Mouse (Mus musculus) ES-Bruce4 (cell line): ENCODE results near the gene Itgb7. TPM values are rescaled to one million over a fixed set of nuclear protein-coding genes. Genes with fewer than 3 reads are reported as not detected.
"Not testable (repeated sequence)": the region's sequence is repeated elsewhere in the genome, so short reads cannot be mapped to it uniquely, and the experiment has no call there.

ENCODE experiments used
- H3K27ac ChIP-seq: 2 replicates; pipeline ENCODE4 v1.5.1; 2012; ENCODE audit warnings: low read length, inconsistent platforms; ENCODE audit not compliant: insufficient read depth
- H3K27me3 ChIP-seq: 2 replicates; pipeline ENCODE4 v1.6.1; 2012; ENCODE audit warnings: mild to moderate bottlenecking, low read length, inconsistent platforms; ENCODE audit not compliant: control insufficient read depth, poor library complexity, insufficient read depth, severe bottlenecking
- H3K36me3 ChIP-seq: 2 replicates; pipeline ENCODE4 v1.6.1; 2012; ENCODE audit warnings: inconsistent platforms, mild to moderate bottlenecking, low read length, moderate library complexity; ENCODE audit not compliant: control insufficient read depth, poor library complexity, insufficient read depth, severe bottlenecking
- H3K4me1 ChIP-seq: one replicate; pipeline ENCODE4 v1.8.1; 2011; ENCODE audit warnings: low read length; ENCODE audit not compliant: control insufficient read depth, insufficient read depth
- H3K4me3 ChIP-seq: 2 replicates; pipeline ENCODE4 v1.5.1; 2011; ENCODE audit warnings: low read depth, mild to moderate bottlenecking, low read length
- H3K9ac ChIP-seq: 2 replicates; pipeline ENCODE4 v1.6.1; 2012; ENCODE audit warnings: low read depth, mild to moderate bottlenecking, inconsistent platforms; ENCODE audit not compliant: poor library complexity, severe bottlenecking
- H3K9me3 ChIP-seq: replicated peaks from 2 replicates; pipeline ENCODE4 v1.6.1; 2012; ENCODE audit warnings: mild to moderate bottlenecking, low read length, inconsistent platforms; ENCODE audit not compliant: control insufficient read depth, poor library complexity, insufficient read depth, severe bottlenecking
- CTCF ChIP-seq: IDR thresholded peaks from one replicate; pipeline ENCODE4 v1.8.1; 2011; ENCODE audit warnings: low read depth, low read length
- EP300 ChIP-seq: IDR thresholded peaks from 2 replicates; pipeline ENCODE4 v1.6.1; 2011; ENCODE audit warnings: low read depth, low read length; ENCODE audit not compliant: insufficient read depth
- POLR2A ChIP-seq: IDR thresholded peaks from one replicate; pipeline ENCODE4 v1.8.1; 2011; ENCODE audit warnings: low read length; ENCODE audit not compliant: insufficient read depth
- polyA plus RNA-seq: library from polyadenylated mRNA; stranded (reverse); fragments of >200 nt; gene quantifications from 2 replicates; pipeline ENCODE4 v1.2.4, GENCODE M21; 2011; ENCODE audit warnings: low read depth; ENCODE audit not compliant: missing spikeins, insufficient read depth, insufficient read length

The Itgb7 gene
- polyA plus RNA-seq, 1 experiment = 3.1 TPM

DNA sequence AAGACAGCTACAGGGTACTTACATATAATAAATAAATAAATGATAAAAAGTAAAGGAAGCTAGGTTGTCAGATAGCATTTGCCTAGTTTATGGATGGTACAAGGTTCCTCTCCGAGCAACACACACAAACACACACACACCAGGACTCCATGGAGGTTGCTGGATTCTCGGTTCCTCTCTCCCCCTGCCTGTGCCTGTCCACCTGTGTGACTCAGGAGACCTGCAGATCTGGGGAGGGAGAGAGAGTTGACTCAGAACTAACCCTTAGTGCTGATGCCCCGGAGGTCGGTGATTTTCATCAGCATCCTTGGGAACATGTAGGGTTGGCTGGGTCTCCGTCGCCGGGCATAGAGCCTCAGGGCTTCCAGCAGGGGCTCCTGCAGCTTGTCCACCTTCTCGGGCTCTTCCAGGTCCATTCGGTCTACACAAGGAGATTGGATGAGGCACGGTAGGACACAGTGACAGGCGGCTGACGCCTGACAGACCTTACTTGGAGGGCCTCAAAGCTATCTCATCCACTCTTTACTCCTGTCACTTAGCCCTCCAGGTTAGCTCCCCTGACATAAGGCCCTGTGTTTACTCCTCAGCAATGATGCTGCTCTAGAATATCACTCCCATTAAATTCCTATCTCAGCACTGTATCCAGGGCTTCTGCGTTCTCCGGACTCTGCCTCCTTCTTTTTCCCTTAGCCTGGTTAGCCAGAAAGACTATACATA, 7.0 kb upstream of the Itgb7 start:
- H3K9me3 ChIP-seq = no peaks in the 10 kb centered on the region
- 0 out of 2 replicates have a peak overlapping the region, but pooled peaks have one; percentile 10 for H3K27ac ChIP-seq
- H3K27me3 ChIP-seq = no peaks in the 10 kb centered on the region
- H3K4me1 ChIP-seq = peaks cover 10% of the 10 kb centered on the region
- no peak overlapping the region for H3K9ac ChIP-seq
- TF ChIP-seq CTCF = no peak
- TF ChIP-seq POLR2A = no peak
- no peak for TF ChIP-seq EP300
- no peak overlapping the region for H3K4me3 ChIP-seq
- H3K36me3 ChIP-seq = peaks cover 13% of the 10 kb centered on the region

DNA sequence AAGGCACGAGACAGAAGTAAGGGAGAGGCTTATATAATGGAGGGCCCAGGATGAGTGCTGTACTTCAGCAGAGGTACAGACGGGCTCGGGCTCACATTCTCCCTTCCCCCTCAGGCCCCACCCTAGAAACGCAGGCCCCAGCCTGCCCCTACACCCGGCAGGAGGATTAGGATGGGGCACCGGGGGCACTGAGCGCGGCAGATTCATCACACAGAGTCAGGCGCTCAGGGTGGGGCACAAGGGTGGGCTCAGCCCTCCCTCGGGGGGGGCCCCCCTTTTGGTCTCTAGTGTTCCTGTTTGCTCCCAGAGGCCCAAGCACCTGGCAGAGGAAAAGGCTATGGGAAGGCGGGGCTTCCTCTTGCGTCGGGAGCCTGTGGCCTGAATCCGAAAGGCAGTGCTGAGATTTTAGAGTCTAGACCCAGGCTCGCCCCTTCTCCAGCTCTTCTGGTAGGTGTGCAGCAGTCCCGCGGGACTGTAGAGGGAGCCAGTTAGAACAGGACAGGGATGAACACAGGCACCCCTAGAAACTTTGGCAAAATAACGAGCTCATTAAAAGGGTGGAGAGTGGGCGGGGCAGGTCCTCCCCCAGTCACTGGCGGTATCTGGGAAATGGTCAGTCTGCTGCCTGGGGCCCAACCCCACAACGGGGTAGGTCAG, 3.8 kb upstream of the Itgb7 start:
- Histone ChIP-seq H3K4me3 (peak overlapping the region; percentile 36), H3K27me3 (no peaks in the 10 kb centered on the region), H3K9me3 (no peaks in the 10 kb centered on the region), H3K9ac (peak overlapping the region; percentile 26), H3K36me3 (peaks cover 13% of the 10 kb centered on the region), H3K4me1 (peaks cover 11% of the 10 kb centered on the region), H3K27ac (peak overlapping the region; percentile 86)
- peak; percentile 64; the same call in 1 of the 2 replicates for TF ChIP-seq EP300
- no peak for TF ChIP-seq CTCF

DNA sequence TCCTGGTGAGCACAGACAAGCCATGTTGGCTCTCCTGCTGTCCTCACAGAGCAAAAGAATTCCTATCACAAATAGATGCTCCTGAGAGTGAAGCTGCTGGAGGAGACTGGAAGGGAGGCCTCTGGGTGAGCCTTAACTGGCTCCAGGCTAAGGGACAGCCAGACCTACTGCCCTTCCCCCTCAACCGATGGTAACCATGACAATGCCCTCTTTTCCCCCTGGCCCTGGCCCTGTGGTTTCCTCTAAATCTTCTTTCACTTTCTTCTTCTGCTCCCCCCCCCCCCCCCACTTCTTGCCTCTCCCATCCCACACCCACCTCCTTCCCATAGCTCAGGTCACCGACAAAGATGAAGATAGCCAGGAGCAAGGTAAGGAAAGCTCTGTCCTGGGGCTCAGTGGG, 2.2 kb upstream of the Itgb7 start:
- no peak overlapping the region for H3K9ac ChIP-seq
- H3K27me3 ChIP-seq = no peaks in the 10 kb centered on the region
- H3K9me3 ChIP-seq = no peaks in the 10 kb centered on the region
- H3K4me1 ChIP-seq = peaks cover 11% of the 10 kb centered on the region
- peaks cover 13% of the 10 kb centered on the region for H3K36me3 ChIP-seq
- peak overlapping the region; percentile 86; the same call in 1 of the 2 replicates for H3K27ac ChIP-seq
- no peak overlapping the region for H3K4me3 ChIP-seq
- TF ChIP-seq POLR2A = no peak
- TF ChIP-seq EP300 = 0 out of 2 replicates have a peak, but pooled peaks have one; percentile 26

DNA sequence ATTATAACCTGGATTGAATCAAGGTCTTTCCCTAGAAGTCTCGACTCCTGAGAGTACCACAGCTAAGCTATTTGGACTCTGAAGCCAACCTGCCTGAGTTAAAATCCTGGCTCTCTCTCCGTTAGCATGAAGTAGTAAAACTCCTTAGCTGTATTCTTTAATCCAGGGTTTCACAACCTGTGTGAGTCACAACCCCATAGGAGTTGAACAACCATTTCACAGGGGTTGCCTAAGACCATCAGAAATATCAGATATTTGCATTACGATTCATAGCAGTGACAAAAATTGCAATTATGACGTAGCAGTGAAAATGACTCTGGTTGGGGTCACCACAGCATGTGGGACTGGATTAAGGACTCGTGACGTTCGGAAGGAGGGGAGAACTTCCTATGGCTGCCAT, 1.0 kb upstream of the Itgb7 start:
- Histone ChIP-seq H3K9ac (no peak overlapping the region), H3K4me1 (peaks cover 11% of the 10 kb centered on the region), H3K36me3 (peaks cover 6% of the 10 kb centered on the region), H3K9me3 (no peaks in the 10 kb centered on the region), H3K27ac (no peak overlapping the region), H3K27me3 (no peaks in the 10 kb centered on the region), H3K4me3 (no peak overlapping the region)
- TF ChIP-seq POLR2A (no peak), EP300 (no peak), CTCF (no peak)

DNA sequence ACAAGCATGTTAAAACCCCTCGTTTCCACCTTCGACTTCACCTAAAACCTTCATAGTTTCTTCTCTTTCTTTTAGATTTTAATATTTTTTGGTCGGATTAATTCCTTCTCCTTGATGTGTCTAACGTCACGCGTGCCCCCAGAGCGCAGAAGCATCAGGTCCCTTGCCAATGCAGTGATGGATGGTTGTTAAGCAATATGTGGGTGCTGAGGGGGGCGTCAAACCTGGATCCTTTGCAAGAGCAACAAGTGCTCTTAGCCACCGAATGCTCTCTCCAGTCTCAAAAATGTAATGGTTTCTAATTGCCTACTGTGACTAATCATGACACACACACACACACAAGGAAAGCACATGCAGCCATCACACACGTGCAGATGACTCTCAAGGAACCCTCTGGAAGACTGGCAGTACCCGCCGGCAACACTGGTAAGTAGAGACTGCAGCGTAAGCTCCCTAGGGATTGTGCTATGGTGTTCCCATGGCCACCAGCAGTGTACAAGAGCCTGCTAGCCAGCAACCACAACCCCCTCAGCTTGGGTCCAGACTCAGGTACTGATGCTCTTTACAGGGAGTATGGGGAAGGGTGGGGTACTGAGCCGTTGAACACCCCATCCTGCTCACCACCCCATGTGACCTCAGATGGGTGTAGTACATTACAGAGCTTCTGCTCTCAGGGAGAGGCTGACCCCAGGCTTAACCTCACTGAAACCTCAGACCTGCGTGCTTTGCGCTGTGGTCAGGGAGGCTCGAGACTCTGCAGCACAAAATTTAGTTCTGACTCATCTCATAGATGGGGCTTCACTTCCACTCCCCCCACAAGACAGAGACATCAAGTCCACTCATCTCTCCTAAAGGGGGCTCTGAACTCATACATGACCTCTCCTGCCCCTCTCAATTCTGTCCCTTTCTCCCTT, 1.1 kb downstream of the Itgb7 start:
- peak overlapping the region; percentile 5; the same call in 1 of the 2 replicates for H3K4me3 ChIP-seq
- H3K27me3 ChIP-seq = no peaks in the 10 kb centered on the region

DNA sequence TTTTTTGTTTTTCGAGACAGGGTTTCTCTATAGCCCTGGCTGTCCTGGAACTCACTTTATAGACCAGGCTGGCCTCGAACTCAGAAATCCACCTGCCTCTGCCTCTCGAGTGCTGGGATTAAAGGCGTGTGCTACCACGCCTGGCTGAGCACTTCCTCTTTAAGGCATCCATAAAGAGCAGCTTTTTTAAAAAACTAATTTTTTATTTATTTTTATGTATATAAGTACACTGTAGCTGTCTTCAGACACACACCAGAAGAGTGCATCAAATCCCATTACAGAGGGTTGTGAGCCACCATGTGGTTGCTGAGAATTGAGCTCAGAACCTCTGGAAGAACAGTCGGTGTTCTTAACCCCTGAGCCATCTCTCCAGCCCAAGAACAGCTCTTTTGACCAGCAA, 6.1 kb downstream of the Itgb7 start:
- H3K9ac ChIP-seq, H3K27ac ChIP-seq, H3K27me3 ChIP-seq, H3K36me3 ChIP-seq, H3K4me3 ChIP-seq, H3K9me3 ChIP-seq, H3K4me1 ChIP-seq: not testable (repeated sequence)

More for the DNA sequence above, 1.1 kb downstream of the Itgb7 start:
- Histone ChIP-seq H3K9ac (no peak overlapping the region), H3K27ac (no peak overlapping the region), H3K9me3 (no peaks in the 10 kb centered on the region), H3K36me3 (no peaks in the 10 kb centered on the region), H3K4me1 (peaks cover 11% of the 10 kb centered on the region)
- TF ChIP-seq EP300 = no peak
- TF ChIP-seq POLR2A = no peak
- TF ChIP-seq CTCF = no peak
